ENCODE assay signal across 25 mouse cellular contexts in the genomic region with DNA sequence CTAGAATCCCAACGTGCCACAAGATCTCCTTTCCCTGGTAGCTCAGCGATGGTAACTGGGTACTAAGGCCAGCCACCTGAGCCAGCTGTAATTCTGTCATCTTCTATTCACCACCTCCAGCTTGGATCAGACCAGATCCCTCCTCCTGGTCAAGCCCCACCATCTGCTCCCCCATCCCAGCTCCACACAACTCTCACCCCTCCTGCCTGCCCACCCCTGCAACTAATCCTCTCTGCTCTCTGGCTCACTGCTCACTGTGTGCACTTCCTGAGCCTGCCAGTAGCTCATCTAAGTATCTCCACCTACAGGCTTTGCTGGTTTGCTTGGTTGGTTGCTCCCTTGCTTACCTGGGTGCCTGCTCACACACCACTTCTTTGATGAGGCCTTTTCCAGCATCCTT. TPM values are rescaled to one million over a fixed set of nuclear protein-coding genes. Genes with fewer than 3 reads are reported as not detected.
"Had no signal": no experiment of that assay in that cellular context is flagged by ENCODE, and none has a peak within 500 bp of the region (broad histone marks: within the 10 kb centered on the region; RNA-seq: fewer than 3 reads in every experiment).

No protein-coding gene starts in this region.

- DNase-seq: gastrocnemius, postnatal 14 days; gastrocnemius, postnatal 36 days; heart, adult 11 months; heart, adult 2 months; heart, postnatal 14 days; heart, postnatal 36 days; kidney, adult 11 months; kidney, adult 2 months; kidney, adult 9 months; kidney, postnatal 14 days; kidney, postnatal 4 days; liver had no signal

- H3K9ac ChIP-seq: heart, embryonic 13.5 days; heart, embryonic 15.5 days; hindbrain, embryonic 14.5 days; kidney, embryonic 15.5 days; limb, embryonic 12.5 days had no signal

- H3K27ac ChIP-seq: heart, adult 2 months; heart, embryonic 13.5 days; heart, embryonic 15.5 days; hindbrain, embryonic 14.5 days; kidney, embryonic 15.5 days; kidney, postnatal 0 days; layer of hippocampus, adult 2 months; limb, embryonic 10.5 days; limb, embryonic 12.5 days had no signal

- ATAC-seq: hindbrain, embryonic 16.5 days; intestine, embryonic 16.5 days had no signal

- H3K9me3 ChIP-seq: heart, embryonic 13.5 days; heart, embryonic 15.5 days; kidney, embryonic 15.5 days; limb, embryonic 10.5 days; limb, embryonic 12.5 days had no signal

- H3K4me3 ChIP-seq: heart, adult 2 months; heart, embryonic 13.5 days; heart, embryonic 15.5 days; kidney, embryonic 15.5 days; layer of hippocampus, adult 2 months; limb, embryonic 10.5 days; limb, embryonic 12.5 days had no signal

- H3K4me2 ChIP-seq: heart, embryonic 11.5 days; heart, embryonic 13.5 days; heart, embryonic 15.5 days; hindbrain, embryonic 14.5 days; kidney, embryonic 15.5 days; limb, embryonic 12.5 days; liver, embryonic 11.5 days had no signal

- H3K36me3 ChIP-seq: heart, embryonic 13.5 days; heart, embryonic 15.5 days; kidney, embryonic 15.5 days; limb, embryonic 10.5 days; limb, embryonic 12.5 days had no signal

RNA-seq across cellular contexts. Expression of a gene that starts 26.8 kb away (rescaled TPM):
- total RNA-seq: hematopoietic stem cell, adult 5-6 weeks had no signal
